Mouse (Mus musculus): ENCODE results near the gene E2f4.
"Not testable (repeated sequence)": the region's sequence is repeated elsewhere in the genome, so short reads cannot be mapped to it uniquely, and the experiment has no call there.

Gene E2f4

GRCm38 (mm10) chr8:105291364-105291763 is 6.1 kb upstream of the E2f4 start:
- in situ Hi-C loops (cut with MboI, MseI): not testable (repeated sequence)

- in situ Hi-C loops (cut with MboI, MseI): not testable (repeated sequence)
These were observed 5.7 kb upstream of the E2f4 start for GRCm38 (mm10) chr8:105291802-105292201.

GRCm38 (mm10) chr8:105292471-105292870 is 5.0 kb upstream of the E2f4 start:
- in situ Hi-C loops (cut with MboI, MseI): no loop called here

GRCm38 (mm10) chr8:105293405-105293804 is 4.1 kb upstream of the E2f4 start:
- in situ Hi-C loops (cut with MboI, MseI): no loop called here

GRCm38 (mm10) chr8:105294776-105295175 is 2.7 kb upstream of the E2f4 start:
- in situ Hi-C loops (cut with MboI, MseI): no loop called here

GRCm38 (mm10) chr8:105295256-105295655 is 2.2 kb upstream of the E2f4 start:
- in situ Hi-C loops (cut with MboI, MseI): no loop called here

- in situ Hi-C loops (cut with MboI, MseI): no loop called here
These were observed 1.4 kb upstream of the E2f4 start, which contains the start of gene Exoc3l for GRCm38 (mm10) chr8:105295895-105296573. Gene Exoc3l, minus strand, starts transcription at chr8:105296101.

- in situ Hi-C loops (cut with MboI, MseI): no loop called here
These were observed 1.1 kb downstream of the E2f4 start for GRCm38 (mm10) chr8:105298351-105299252.

- in situ Hi-C loops (cut with MboI, MseI): no loop called here
These were observed 2.5 kb downstream of the E2f4 start for GRCm38 (mm10) chr8:105299962-105300361.

- in situ Hi-C loops (cut with MboI, MseI): no loop called here
These were observed 5.9 kb downstream of the E2f4 start for GRCm38 (mm10) chr8:105303396-105303795.

- in situ Hi-C loops (cut with MboI, MseI): no loop called here
These were observed 6.4 kb downstream of the E2f4 start for GRCm38 (mm10) chr8:105303874-105304273.

GRCm38 (mm10) chr8:105304325-105305210 is 7.1 kb downstream of the E2f4 start:
- in situ Hi-C loops (cut with MboI, MseI): no loop called here

- in situ Hi-C loops (cut with MboI, MseI): no loop called here
These were observed 8.0 kb downstream of the E2f4 start, which contains the start of gene Elmo3 for GRCm38 (mm10) chr8:105305211-105306145. Gene Elmo3, plus strand, starts transcription at chr8:105305601.

- in situ Hi-C loops (cut with MboI, MseI): no loop called here
These were observed 8.8 kb downstream of the E2f4 start for GRCm38 (mm10) chr8:105306146-105306691.

- in situ Hi-C loops (cut with MboI, MseI): no loop called here
These were observed 10.2 kb downstream of the E2f4 start for GRCm38 (mm10) chr8:105307670-105308069.

- in situ Hi-C loops (cut with MboI, MseI): no loop called here
These were observed 11.0 kb downstream of the E2f4 start for GRCm38 (mm10) chr8:105308428-105308827.

- in situ Hi-C loops (cut with MboI, MseI): no loop called here
These were observed 11.8 kb downstream of the E2f4 start for GRCm38 (mm10) chr8:105309142-105309847.

GRCm38 (mm10) chr8:105310118-105310517 is 12.7 kb downstream of the E2f4 start:
- in situ Hi-C loops (cut with MboI, MseI): no loop called here

- in situ Hi-C loops (cut with MboI, MseI): no loop called here
These were observed 14.3 kb downstream of the E2f4 start for GRCm38 (mm10) chr8:105311718-105312117.
